ENCODE assay signal across 26 mouse cellular contexts in the genomic region with DNA sequence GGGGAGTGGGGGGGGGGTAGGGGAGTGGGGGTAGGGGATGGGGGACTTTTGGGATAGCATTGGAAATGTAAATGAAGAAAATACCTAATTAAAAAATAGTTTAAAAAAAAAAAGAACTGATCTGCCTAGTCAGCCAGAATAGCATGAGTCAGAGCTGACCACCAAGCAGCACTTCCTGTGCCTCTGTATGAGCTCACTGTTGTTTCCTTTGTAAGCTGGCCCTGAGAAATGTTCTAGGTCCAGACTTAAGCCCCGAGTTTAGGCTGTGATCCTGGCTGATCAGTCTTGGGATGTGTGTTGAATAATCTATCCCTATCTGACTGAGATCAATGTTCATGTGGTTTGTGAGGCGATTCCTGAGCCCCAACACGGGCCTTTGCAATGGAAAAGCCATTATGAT. TPM values are rescaled to one million over a fixed set of nuclear protein-coding genes. Genes with fewer than 3 reads are reported as not detected.
DNase-seq lines count a peak whose midpoint lies in the region; ATAC-seq lines count a peak whose summit lies in the region.
"Had no signal": no experiment of that assay in that cellular context is flagged by ENCODE, and none has a peak within 500 bp of the region (broad histone marks: within the 10 kb centered on the region; RNA-seq: fewer than 3 reads in every experiment).

No protein-coding gene starts in this region.

- no peaks in the 10 kb centered on the region for H3K27me3 ChIP-seq in megakaryocyte, embryonic 14.5 days (replicated peaks)
- H3K27me3 ChIP-seq: forebrain, embryonic 15.5 days; heart, embryonic 15.5 days; midbrain, embryonic 13.5 days had no signal

- H3K9me3 ChIP-seq in megakaryocyte, embryonic 14.5 days, result peaks cover 11% of the 10 kb centered on the region
- H3K9me3 ChIP-seq: embryonic facial prominence, embryonic 13.5 days; forebrain, embryonic 10.5 days; forebrain, embryonic 15.5 days; heart, embryonic 15.5 days; midbrain, embryonic 13.5 days had no signal

- ATAC-seq in megakaryocyte, adult 5-6 weeks (ENCODE audit: poor library complexity, severe bottlenecking), result no peak
- ATAC-seq: forebrain, embryonic 15.5 days; intestine, embryonic 16.5 days; midbrain, embryonic 13.5 days had no signal

- peaks cover 17% of the 10 kb centered on the region for H3K36me3 ChIP-seq in megakaryocyte, embryonic 14.5 days (replicated peaks; ENCODE audit: low read length)
- H3K36me3 ChIP-seq: embryonic facial prominence, embryonic 13.5 days; forebrain, embryonic 10.5 days; forebrain, embryonic 15.5 days; heart, embryonic 15.5 days; midbrain, embryonic 13.5 days had no signal

- H3K4me1 ChIP-seq in megakaryocyte, embryonic 14.5 days, result peaks cover 67% of the 10 kb centered on the region
- no peaks in the 10 kb centered on the region for H3K4me1 ChIP-seq in brown adipose tissue, adult 24 weeks (ENCODE audit: control insufficient read depth, insufficient read depth, insufficient read length, low read length)
- H3K4me1 ChIP-seq: embryonic facial prominence, embryonic 13.5 days; forebrain, embryonic 10.5 days; forebrain, embryonic 15.5 days; heart, embryonic 15.5 days; midbrain, embryonic 13.5 days had no signal

- peak overlapping the region; percentile 77 for H3K4me3 ChIP-seq in megakaryocyte, embryonic 14.5 days (replicated peaks)
- no peak overlapping the region for H3K4me3 ChIP-seq in brown adipose tissue, adult 24 weeks (ENCODE audit: insufficient read depth, low read depth, low read length)
- H3K4me3 ChIP-seq: embryonic facial prominence, embryonic 13.5 days; forebrain, embryonic 10.5 days; forebrain, embryonic 15.5 days; heart, embryonic 15.5 days; midbrain, embryonic 13.5 days had no signal

- H3K27ac ChIP-seq in brown adipose tissue, adult 24 weeks (replicated peaks; ENCODE audit: low read depth, low read length), result peak overlapping the region; percentile 89
- H3K27ac ChIP-seq: embryonic facial prominence, embryonic 13.5 days; forebrain, embryonic 10.5 days; forebrain, embryonic 15.5 days; heart, embryonic 15.5 days; liver, embryonic 14.5 days; midbrain, embryonic 13.5 days had no signal

- intact Hi-C loops in heart, postnatal 36 days (cut with DNase I), result no loop called here
- intact Hi-C loops in left cerebral cortex, postnatal 4 days (cut with DNase I), result no loop called here

- DNase-seq in heart, adult 8-10 months (ENCODE audit: low spot score), result peak; percentile 23
- DNase-seq in heart, postnatal 36 days, result no peak
- DNase-seq in left cerebral cortex, postnatal 4 days, result no peak
- DNase-seq in kidney, adult 9 months, result no peak
- DNase-seq: adrenal gland, postnatal 14 days; cerebellum, adult 18-20 months; cerebellum, postnatal 10 days; kidney, adult 8-10 months; kidney, postnatal 10 days; layer of hippocampus, postnatal 36 days; liver; lung, adult 2 months; lung, postnatal 14 days; retina, postnatal 1 day; right cerebral cortex, postnatal 14 days; thymus, postnatal 4 days had no signal

RNA-seq across cellular contexts. Expression of gene Tomm7, which starts 43.1 kb away (rescaled TPM):
- 100 to 1,000 TPM in 2 of 4 experiments, 10 to 100 TPM in 2; 97.9 to 120 (median 104) TPM for total RNA-seq in heart, adult 8-10 months (2022)
- total RNA-seq in heart, postnatal 36 days (2021), result 100 to 1,000 TPM; 105 to 107 TPM
- polyA plus RNA-seq in megakaryocyte, embryonic 14.5 days (2012; ENCODE audit: insufficient read depth, low replicate concordance), result 1.6 and 14.7 TPM in 2 replicates
- total RNA-seq in megakaryocyte, adult 5-6 weeks (2015), result 64.6 and 69.8 TPM in 2 replicates
- total RNA-seq in megakaryocyte, adult 5-6 weeks (2017), result 165 and 188 TPM in 2 replicates
- 213 and 234 TPM in 2 replicates for polyA plus RNA-seq in brown adipose tissue, adult 24 weeks (2012; ENCODE audit: insufficient read depth, insufficient read length, missing spikeins)
- 10 to 100 TPM; 54.3 to 57.5 TPM for total RNA-seq in left cerebral cortex, postnatal 4 days (2021)
